Mouse (Mus musculus) midbrain, embryonic 16.5 days (tissue): ENCODE measurements at regions not wholly inside any gene's neighbourhood (a gene's known extent, or its start where the extent isn't known, plus 50 kb on each side); places are given as distances from the start of the nearest gene placed in this dataset.

Source experiments
- ATAC-seq: fragments of 200-750 bp; cut with Nextera tagmentation; 2 replicates; pipeline ENCODE4 v1.8.0; 2017; ENCODE audit warnings: moderate TSS enrichment
- H3K27ac ChIP-seq: fragments of 300-500 bp; sonication (generic); 2 replicates; pipeline ENCODE4 v1.5.1; 2014; ENCODE audit warnings: mild to moderate bottlenecking, low read length, mixed read lengths
- H3K27me3 ChIP-seq: fragments of 300-500 bp; sonication (generic); 2 replicates; pipeline ENCODE4 v1.6.1; 2014; ENCODE audit warnings: low read depth, low read length, mixed read lengths; ENCODE audit not compliant: control insufficient read depth, insufficient read depth
- H3K36me3 ChIP-seq: fragments of 300-500 bp; sonication (generic); 2 replicates; pipeline ENCODE4 v1.6.1; 2014; ENCODE audit warnings: mild to moderate bottlenecking, low read length, moderate library complexity, mixed read lengths; ENCODE audit not compliant: control insufficient read depth, insufficient read depth
- H3K4me1 ChIP-seq: fragments of 300-500 bp; sonication (generic); 2 replicates; pipeline ENCODE4 v1.6.1; 2014; ENCODE audit warnings: mild to moderate bottlenecking, low read length, mixed read lengths; ENCODE audit not compliant: control insufficient read depth, insufficient read depth
- H3K4me2 ChIP-seq: fragments of 300-500 bp; sonication (generic); 2 replicates; pipeline ENCODE4 v1.6.1; 2014; ENCODE audit warnings: mild to moderate bottlenecking, low read length, mixed read lengths
- H3K4me3 ChIP-seq: fragments of 300-500 bp; sonication (generic); 2 replicates; pipeline ENCODE4 v1.5.1; 2014; ENCODE audit warnings: low read depth, mild to moderate bottlenecking, low read length, moderate library complexity, mixed read lengths
- H3K9ac ChIP-seq: fragments of 300-500 bp; sonication (generic); 2 replicates; pipeline ENCODE4 v1.6.1; 2014; ENCODE audit warnings: low read depth, low read length, mixed read lengths
- H3K9me3 ChIP-seq: fragments of 300-500 bp; sonication (generic); replicated peaks from 2 replicates; pipeline ENCODE4 v1.6.1; 2014; ENCODE audit warnings: mild to moderate bottlenecking, low read length, mixed read lengths; ENCODE audit not compliant: control insufficient read depth, poor library complexity, severe bottlenecking
- WGBS: fragments of 180-500 bp; shearing (Covaris S2); extraction: QIAGEN DNeasy Blood & Tissue Kit; methylation state at CpG from one replicate; pipeline ENCODE4 v1.1.7; 2014; 5-methylcytosine and 5-hydroxymethylcytosine counted together

DNA sequence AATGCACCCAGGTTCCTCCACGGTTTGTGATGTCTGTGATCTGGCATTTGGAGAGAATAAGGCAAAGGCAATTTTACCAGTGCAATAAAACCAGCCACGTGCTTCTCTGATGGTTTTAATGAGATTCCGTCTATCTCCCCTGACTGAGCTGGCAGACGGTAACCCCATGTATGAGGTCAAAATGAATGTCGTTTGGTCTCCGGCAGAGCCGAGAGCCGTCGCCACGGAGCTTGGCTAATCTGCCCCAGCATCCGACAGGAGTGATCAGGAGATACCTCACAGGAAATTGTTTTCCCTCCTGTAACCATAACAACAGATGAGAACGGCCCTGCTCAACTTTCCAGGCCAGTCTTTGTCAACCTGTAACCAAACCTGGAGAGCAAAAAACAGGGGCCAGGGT is 55.9 kb upstream of the A530016L24Rik start:
- Histone ChIP-seq H3K27ac (peak overlapping the region; percentile 23; the same call in 1 of the 2 replicates), H3K9ac (no peak overlapping the region), H3K4me3 (no peak overlapping the region), H3K4me1 (peaks cover 11% of the 10 kb centered on the region; the same call in 1 of the 2 replicates), H3K9me3 (no peaks in the 10 kb centered on the region), H3K36me3 (no peaks in the 10 kb centered on the region), H3K27me3 (no peaks in the 10 kb centered on the region), H3K4me2 (no peak overlapping the region)
- 12% methylated on average over 12 of the region's 12 CpGs for WGBS
- ATAC-seq, result no peak

DNA sequence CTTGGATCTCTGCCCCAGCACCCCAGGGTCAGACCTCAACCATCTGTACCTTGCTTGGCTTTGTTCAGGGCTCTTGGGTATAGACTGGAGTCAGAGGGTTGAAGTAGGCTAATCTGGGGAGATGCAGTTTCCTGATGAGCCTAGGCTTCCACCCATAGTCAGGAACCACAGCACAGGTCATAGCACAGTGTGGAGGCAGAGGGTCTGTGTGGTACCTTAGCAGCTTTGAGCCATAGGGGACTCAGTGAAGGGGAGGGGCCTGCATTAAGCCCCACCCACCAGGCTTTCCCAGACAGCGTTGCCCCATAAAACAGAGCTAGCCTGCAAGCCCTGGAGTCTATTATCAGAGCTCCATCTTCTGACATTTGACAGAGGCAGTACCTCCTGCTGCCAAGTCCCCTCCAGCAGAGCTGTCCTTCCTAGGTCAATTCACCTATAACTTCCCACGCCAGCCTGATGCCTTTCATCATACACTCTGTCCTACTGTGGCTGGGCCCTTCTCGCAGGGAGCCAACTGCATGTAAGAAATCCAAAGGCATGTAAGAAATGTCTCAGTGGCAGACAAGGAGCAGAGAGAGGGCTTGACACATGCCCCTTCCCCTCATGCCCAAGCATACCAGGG is 54.5 kb upstream of the A530016L24Rik start:
- Histone ChIP-seq H3K9ac (no peak overlapping the region), H3K4me3 (no peak overlapping the region), H3K36me3 (no peaks in the 10 kb centered on the region), H3K27ac (peak overlapping the region; percentile 72), H3K4me1 (peaks cover 9% of the 10 kb centered on the region; the same call in 1 of the 2 replicates), H3K27me3 (no peaks in the 10 kb centered on the region), H3K4me2 (no peak overlapping the region), H3K9me3 (no peaks in the 10 kb centered on the region)
- 64% methylated on average over 3 of the region's 3 CpGs for WGBS
- ATAC-seq, result no peak

DNA sequence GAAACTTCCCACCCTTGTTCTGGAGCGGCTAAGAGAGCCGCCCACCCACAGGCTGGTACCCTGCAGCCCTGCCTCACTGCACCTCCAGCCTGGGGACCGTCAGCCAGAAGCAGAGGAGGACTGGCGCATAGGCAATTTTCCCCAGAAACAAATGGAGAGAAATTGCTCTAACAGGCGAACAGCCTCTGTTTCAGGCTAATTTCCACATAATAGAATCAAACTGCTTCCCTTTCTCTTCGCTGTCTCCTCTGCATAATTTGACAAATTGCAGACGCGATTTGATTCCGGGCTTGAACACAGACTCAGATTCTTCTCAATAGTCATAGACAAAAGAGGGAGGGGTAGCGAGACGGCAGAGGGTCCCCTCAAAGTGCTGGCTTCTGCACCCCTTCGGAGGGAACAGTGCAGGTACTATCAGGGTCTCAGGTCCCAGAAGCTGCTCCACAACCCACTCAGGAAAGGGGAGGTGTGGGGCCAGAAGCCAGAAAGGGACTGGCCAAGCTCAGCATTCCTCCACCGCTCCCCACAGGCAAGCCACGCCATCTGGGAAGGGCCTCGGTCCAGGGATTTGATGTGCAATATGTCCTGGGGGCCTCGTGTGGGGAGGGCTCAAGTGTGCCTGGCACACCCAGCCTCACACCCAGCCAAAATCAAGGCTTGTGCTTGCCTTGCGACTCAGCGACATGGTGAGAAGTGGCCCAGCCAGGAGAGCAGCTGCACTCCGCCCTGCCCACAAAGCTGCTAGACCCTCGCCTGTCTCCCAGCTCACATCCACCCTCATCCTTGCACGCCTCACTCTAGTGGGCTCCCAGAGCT is 53.7 kb upstream of the A530016L24Rik start:
- 51% methylated on average over 21 of the region's 21 CpGs for WGBS

DNA sequence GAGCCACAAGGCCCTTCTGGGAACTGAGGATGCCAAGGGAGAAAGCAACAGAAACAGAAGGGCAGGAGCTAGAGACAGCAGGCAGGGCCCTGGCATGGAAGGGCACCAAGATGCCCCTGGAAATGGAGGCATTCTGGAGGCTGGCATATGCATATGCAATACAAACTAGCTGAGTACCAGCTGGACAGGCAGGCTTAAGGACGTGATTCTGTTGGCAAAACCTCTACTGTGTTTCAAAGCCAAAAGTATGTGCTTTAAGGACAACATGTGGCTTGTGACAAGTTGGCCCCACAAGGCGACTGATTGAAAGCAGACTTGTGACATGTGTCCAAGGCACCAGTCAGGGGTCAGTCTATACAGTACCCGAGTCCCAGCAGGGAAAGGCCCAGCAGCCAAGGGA is 52.2 kb upstream of the A530016L24Rik start:
- Histone ChIP-seq H3K9ac (no peak overlapping the region), H3K4me2 (no peak overlapping the region), H3K9me3 (no peaks in the 10 kb centered on the region), H3K27me3 (no peaks in the 10 kb centered on the region), H3K27ac (no peak overlapping the region), H3K4me3 (no peak overlapping the region), H3K36me3 (no peaks in the 10 kb centered on the region), H3K4me1 (peaks cover 6% of the 10 kb centered on the region; the same call in 1 of the 2 replicates)
- ATAC-seq, result no peak
- WGBS, result 64% methylated on average over 3 of the region's 3 CpGs

More for the DNA sequence above, 53.7 kb upstream of the A530016L24Rik start:
- Histone ChIP-seq H3K9me3 (no peaks in the 10 kb centered on the region), H3K4me2 (no peak overlapping the region), H3K9ac (peak overlapping the region; percentile 22; the same call in 1 of the 2 replicates), H3K36me3 (no peaks in the 10 kb centered on the region), H3K27me3 (no peaks in the 10 kb centered on the region), H3K4me3 (no peak overlapping the region), H3K4me1 (peaks cover 6% of the 10 kb centered on the region; the same call in 1 of the 2 replicates), H3K27ac (peak overlapping the region; percentile 72)
- ATAC-seq, result peak; percentile 25; the same call in 1 of the 2 replicates

DNA sequence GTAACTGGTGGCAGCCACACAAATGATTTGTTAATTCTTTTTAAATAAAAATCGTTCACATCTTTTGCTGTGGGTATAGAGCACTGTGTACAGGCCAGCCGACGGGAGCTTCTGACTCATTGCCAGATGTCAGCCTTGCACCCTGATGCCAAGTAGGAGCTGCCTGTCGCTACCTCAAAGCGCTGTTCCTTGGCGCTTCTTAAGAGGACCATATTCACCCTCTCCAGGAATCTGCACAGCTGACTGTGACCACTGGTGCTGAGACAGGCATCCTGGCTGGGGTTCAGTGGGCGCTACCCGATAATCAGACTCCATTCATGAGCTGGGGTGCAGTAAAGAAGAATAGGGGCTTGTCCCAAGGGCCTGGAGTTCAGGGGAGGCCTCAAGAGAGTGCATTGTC is 51.0 kb upstream of the A530016L24Rik start:
- no peak for ATAC-seq
- peaks cover 6% of the 10 kb centered on the region; the same call in 1 of the 2 replicates for H3K4me1 ChIP-seq
- no peaks in the 10 kb centered on the region for H3K27me3 ChIP-seq
- 75% methylated on average over 8 of the region's 8 CpGs for WGBS
- no peak overlapping the region for H3K9ac ChIP-seq
- H3K4me2 ChIP-seq, result no peak overlapping the region
- no peaks in the 10 kb centered on the region for H3K9me3 ChIP-seq
- no peak overlapping the region for H3K4me3 ChIP-seq
- no peak overlapping the region for H3K27ac ChIP-seq
- no peaks in the 10 kb centered on the region for H3K36me3 ChIP-seq
